Mouse (Mus musculus) B cell, adult 2 months (primary cell): Measurements from ENCODE around the gene Pik3c2g.

ENCODE experiments used
- DNase-seq, 2 experiments: peaks; one replicate each; pipeline ENCODE4 v3.0.0; 2022

The Pik3c2g gene

DNA sequence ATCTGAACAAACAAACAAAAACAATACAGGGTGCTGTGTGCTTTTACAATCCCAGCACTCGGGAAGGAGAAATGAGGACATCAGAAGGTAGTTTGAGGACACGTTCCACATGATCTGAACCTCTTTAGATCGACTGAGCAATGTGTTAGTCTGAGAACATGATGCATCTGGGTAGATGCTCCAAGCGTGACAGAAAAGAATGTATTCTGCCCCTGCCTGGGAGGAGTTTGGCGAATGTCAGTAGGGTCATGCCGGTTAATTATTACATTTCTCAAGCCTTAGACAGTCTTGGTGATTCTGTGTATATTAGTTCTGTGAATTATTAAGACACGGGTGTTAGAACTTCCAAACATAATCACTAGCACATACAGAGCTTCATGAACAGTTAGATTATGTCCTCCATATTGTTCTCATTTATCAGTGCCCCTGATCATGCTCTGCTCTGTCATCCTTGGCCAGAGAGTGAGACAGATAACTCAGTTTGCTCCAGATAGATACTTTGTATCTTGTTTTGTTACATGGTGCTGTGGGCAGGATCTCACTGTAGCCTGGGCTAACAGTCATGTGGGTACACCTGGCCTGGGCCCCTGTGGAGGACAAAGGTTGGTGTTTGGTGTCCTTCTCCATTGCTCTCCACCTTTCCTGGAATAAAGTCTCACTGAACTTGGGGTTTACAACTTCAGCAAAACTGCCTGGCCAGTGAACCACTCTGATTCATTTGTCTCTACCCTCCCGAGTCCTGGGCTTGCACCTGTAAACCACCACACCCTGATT, 360.3 kb downstream of the Pik3c2g start:
- no peak for DNase-seq

DNA sequence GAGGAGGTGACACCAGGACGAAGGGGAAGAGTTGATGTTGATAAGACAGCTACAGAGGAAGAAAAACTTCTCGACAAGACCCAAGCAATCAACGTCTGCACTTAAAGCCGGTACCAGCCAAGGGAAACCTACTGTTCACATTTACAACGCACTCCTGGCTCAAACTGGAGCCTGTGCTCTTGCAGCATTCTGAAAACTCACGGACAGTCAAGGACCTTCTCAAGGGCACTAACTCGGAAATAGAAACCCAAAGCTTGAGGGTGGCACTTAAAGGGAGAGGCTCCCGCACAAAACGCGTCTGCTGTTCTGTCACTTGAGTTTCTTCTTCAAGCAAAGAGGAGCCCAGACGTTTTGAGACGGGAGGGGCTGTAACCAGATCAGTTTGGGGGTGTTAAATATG, 366.6 kb downstream of the Pik3c2g start:
- DNase-seq, result no peak

DNA sequence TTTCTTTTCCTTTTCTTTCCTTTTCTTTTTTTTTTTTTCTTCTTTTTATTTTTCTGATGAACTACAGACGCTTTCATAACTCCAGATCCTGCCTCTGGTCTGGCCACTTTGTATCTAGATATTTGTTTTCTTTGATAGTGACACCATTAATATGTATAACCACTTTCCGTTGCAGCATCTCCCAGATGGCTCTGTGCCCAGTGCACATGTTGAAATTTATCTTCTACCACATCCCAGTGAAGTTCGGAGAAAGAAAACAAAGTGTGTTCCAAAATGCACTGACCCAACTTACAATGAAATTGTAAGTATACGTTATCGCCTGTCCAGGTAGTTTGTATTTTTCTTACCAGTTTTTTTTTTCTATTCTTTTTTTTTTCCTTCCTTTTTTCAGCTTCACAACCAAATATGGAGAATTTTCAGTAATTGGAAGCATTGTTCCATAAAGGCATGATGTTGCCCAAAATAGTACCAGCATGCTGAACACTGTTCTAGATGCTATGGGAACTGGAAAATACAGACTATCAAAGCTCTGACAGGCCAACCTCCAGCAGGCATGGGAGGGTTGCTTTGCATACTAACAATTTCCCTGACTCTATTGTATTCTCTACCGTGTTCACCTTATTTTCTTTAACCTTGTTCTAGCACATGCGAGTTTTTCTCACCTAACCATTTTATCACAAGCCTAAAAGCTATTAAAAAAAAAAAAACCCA, 370.7 kb downstream of the Pik3c2g start:
- DNase-seq, result no peak

DNA sequence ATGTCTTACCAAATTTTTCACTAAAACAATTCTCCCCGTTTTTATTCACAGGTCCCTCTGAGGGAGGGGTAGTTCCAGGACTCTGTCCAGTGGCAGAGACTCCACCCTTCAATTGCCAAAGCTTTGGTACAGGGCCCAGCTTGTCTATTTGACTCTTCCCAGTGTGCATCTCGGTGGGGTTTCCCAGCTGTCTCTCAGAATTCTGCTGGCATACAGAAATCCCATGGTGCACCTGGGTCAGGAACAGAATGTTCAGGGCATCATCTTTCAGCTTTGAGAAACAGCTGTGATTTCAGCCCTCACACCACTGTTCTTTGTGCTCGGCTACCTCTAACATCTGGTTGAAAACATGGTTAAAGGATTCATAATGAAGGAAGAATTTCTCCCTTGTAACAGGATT, 376.8 kb downstream of the Pik3c2g start:
- DNase-seq, result no peak

DNA sequence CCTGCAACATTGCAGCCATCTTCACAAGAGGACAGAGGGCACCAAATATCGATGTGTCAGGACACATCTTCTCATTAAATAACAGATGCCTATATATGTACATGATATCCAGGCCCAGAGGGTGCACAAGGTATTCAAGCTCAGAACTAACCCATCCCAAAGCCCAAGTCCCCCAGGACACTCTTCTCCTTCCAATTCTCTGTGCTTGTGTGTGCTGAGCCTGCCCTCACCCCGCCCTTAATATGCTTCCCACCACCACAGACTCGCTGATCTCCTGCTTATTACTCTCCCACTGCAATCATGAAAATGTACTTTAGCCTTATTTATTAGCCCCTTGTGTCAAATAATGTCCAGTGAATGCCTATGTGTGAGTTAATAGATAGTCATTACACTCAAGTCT, 377.9 kb downstream of the Pik3c2g start:
- DNase-seq, result no peak

DNA sequence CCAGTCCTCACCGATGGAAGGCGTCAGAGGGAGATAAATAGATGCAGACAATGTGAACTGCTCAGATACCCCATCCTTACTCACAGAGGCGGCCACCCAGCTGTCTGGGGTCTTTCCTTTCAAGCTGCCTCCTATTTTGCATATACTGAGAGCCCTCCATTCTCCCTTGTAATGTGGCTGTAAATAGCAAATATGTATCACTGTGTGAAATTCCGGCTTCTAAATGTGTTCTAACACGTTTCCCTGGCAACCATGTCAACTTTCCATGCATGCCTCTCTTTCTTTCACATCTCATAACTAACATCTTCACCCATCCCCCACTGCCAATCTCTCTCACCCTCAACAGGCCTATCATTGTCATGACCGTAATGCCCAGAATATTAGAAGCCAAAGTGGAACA, 379.7 kb downstream of the Pik3c2g start:
- no peak for DNase-seq

DNA sequence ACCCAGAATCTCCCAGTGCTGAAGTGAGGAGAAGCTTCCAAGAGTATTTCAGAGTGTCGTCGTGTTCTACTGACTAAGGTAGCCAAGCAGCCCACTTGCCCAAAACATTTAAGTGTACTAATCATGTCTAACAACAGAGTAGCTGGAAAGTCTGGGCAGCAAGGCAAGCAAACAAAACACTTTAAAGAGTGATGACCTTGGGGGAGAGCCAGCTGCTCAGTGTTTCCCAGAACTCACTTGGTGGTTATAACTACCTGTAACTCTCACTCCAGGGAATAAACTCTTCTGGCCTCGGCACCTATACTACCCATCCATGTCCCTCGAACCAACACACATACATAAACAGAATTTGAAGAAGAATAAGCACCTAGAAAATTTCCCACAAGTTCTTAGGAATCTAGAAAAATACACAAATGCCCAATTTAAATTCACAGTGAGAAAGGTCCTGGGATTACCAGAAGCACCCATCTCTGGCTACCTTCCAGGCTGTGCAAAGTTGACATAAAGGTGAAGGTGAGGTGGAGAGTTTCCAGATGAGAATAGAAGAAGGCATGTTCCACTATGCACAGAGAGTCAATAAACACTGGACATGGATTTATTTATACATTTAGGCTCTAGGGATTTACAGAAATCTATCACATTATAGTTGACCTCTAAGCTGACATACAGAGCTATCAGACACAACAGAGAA, 384.7 kb downstream of the Pik3c2g start:
- DNase-seq, result no peak

DNA sequence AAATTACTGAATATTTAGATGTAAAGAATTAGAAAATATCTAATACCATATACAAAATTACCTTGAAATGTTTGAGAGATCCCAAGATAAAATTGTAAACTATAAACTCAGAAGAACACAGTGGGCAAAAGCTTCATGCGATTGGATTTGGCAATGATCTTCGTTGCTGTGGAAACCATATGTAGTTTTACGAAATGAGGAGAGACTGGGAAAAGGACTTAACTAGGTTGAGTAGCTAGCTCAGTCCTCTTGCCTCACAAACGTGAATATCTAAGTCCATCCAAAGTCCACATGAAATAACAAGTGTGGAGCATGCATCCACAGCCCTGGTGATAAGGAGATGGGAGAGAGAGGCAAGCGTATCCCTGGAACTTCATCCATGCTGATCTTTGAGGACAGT, 387.6 kb downstream of the Pik3c2g start:
- no peak for DNase-seq

DNA sequence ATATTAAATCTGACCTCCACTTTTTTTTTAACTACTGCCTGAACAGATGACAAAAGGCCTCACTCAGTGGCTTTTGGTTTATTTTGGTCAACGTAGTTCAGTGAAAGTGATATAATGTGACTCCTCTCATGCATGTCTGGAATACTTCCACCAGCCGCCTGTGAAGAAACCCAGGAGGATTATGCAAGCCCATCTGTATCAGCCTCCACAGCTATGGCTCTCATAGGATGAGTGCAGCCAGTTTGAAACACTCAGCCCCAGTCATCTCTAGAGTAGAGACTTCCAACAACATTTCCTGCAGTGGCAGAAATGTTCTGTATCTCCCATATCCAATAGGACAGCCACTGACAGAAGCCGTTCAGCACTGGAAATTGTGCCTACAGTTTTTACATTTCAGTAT, 391.1 kb downstream of the Pik3c2g start:
- DNase-seq, result no peak

DNA sequence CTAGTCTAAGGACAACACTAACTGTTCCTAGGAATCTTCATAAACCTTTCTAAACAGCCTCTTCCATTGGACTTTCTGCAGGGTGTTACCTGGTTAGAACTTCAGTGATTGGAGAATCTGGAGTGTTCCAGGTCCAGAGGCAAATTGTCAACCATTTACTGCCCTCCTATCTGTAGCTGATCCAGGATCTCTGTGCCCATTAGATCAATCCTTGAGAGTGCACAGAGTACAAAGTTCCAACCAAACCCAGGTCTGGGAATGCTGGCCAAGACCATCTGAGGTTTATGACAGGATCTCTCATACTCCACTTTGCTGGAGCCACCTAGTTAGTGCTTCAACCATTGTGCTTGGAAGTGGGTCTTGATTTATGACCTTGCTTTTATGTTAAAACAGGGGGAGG, 394.0 kb downstream of the Pik3c2g start:
- DNase-seq, result no peak

DNA sequence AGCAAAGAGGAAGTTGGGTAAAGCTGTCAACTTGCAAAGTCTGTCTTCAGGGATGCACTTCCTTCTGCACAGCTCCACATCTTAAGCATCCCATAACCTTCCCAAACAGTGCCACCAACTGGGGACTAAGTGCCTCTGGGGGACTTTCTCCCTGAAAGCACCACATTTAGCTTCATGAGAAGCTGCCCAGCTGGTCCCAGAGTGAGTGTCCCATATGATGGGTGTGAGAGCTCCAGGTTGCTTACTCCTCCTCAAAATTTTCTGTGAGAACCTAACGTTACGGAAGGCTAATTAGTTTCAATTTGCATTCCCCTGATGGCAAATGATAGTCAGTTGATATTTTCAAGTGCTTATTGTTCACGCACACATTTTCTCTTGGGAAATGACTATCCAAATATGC, 397.0 kb downstream of the Pik3c2g start:
- no peak for DNase-seq

DNA sequence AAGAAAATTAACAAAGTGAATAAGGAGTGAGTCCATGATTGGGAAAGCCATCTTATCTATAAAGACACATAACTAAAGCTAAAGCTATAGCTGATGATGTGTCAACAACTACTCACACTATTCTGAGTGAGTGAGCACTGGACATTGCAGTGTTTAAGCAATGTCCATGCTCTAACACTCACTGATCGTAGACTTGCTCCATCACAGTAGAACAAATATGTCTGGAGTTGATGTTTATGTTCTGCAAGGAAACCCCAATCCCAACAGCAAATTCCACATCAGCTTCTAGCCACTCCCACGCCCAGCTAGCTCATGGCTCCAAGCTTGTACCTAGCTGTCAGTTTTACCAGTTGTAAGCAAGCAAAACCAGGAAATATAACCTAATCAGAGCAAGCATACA, 399.5 kb downstream of the Pik3c2g start:
- DNase-seq, result no peak

DNA sequence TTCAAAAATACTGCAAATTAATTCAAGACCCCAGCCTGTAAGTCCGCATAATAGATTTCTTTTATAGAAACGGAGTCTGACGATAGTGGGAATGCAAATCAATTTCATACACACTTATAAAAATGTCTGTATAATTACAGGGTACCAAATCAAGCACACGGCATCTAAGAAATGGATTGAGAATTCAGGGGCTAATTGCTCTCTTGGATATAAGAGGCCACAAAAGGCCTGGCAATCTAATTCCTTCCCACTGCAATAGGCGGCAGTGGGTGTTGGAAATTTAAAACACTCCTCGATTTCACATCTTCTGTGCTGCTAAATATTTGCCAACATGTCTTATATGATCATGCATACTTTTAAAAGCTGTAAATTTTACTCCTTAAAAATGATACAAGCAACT, 402.1 kb downstream of the Pik3c2g start:
- DNase-seq, result no peak

DNA sequence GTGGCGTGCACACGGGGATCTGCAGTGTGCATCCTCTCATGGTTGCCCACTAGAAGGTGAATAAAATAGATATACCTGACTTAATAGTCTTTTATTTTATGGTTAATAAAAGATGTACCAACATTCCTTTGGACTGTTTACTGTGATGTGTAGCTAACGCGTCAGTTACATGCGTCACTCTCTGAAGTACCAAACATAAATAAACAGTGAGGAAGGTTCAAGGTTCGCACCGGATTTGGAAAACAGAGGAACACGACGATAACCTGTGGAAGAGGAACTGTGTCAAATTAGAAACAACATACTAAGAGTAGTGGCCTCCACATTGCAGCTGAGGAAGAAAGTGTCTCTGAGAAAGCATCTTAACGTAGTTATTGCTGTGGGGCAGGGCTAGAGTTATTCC, 402.6 kb downstream of the Pik3c2g start:
- no peak for DNase-seq

DNA sequence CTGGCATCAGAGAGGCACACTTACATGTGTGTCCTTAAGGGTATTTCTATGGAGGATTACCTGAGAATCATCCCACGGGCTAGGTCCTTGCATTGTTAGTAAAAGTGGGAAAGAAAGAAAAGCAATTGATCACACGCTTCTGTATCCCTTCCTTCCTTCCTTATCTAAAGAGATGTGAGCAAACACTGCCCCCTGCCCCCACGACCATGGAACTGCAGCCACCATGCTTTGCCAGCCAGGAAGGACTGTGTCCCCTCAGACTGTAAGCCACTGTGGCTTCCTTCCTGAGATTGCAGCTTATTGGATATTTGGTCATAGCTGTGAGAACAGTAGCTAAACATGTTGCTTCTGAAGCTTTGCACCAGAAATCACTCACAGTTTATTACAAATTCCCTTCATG, 418.2 kb downstream of the Pik3c2g start:
- no peak for DNase-seq
